Mouse (Mus musculus) left cerebral cortex, postnatal 4 days (tissue): ENCODE measurements around the gene Tdg. TPM values are rescaled to one million over a fixed set of nuclear protein-coding genes. Genes with fewer than 3 reads are reported as not detected.

Experiments
- DNase-seq: peaks from one replicate; pipeline ENCODE4 v3.0.0-alpha.2; 2022
- intact Hi-C: fragments of 180-260 bp; cut with DNase I; formaldehyde crosslinking; loops from one replicate; pipeline ENCODE4 v1.15.1; 2025
- total RNA-seq, 2 experiments: library from RNA; stranded (reverse); gene quantifications; 2 replicates each; pipeline ENCODE4 v1.2.3; 2021

Gene Tdg
- total RNA-seq, 2 experiments from 2014 or later = 97.7 to 101 TPM

DNA sequence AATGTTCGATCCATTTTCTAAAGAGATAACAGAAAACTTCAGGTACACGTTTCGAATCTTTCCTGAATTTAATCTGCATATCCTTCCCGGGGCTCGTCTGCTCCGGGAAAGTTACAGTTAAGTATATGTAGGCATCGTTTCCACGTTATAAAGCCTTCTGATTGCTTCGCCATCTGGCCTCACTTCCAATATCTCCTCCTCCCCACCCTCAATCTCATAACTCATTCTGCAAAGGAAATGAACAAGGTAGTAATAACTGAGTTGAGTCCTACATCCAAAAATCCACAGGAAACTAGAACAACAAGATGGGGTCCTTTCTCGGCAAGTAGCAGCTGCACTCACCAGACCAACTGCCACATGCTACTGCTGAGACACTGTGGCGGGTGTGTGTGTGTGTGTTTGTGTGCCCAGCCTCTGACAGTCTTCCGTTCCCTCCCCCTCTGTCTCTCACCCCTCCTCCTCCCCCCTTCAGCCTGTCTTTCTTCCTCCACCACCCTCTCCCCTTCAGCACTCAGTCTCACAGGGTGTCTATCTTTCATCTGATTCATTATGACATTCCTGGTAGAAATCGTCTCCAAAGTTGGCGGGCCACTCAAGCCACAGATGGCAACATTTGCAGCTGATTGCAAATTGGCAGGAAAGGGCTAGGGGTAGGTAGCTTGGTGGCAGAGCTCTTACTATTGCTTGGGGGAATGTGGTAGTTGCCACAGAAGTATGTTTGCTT, 32.8 kb downstream of the Tdg start:
- intact Hi-C loops = loop anchor here (10.0 kb wide), 1 partner anchor 92 kb away; no protein-coding TSS in a partner anchor
- peak; percentile 77 for DNase-seq

DNA sequence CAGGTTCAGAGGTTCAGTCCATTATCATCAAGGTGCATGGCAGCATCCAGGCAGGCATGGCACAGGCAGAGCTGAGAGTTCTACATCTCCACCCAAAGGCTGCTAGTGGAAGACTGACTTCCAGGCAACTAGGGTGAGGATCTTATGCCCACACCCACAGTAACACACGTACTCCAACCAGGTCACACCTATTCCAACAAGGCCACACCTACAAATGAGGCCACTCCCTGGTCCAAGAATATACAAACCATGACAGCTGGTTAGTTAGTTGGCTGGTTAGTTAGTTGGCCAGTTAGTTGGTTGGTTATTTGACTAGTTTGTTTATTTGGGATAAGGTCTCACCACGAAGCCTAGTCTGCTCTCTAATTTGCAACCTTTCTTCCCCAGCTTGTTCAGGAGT, 33.7 kb downstream of the Tdg start:
- DNase-seq = no peak
- intact Hi-C loops = loop anchor here (10.0 kb wide), 1 partner anchor 92 kb away; no protein-coding TSS in a partner anchor

DNA sequence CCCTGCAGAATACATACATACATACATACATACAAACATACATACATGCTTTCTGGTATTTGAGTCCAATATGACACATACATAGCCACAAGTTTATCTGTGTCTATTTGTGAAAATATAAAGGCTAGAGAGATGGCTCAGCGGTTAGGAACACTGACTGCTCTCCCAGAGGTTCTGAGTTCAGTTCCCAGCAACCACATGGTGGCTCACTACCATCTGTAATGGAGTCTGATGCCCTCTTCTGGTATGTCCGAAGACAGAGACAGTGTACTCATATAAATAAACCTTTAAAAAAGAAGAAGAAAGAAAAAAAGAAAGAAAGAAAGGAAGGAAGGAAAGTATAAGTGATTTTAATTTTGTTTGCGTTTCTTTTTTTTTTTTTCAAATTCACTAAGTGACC, 36.3 kb downstream of the Tdg start:
- no peak for DNase-seq
- intact Hi-C loops = loop anchor here (10.0 kb wide), 1 partner anchor 89 kb away; no protein-coding TSS in a partner anchor

DNA sequence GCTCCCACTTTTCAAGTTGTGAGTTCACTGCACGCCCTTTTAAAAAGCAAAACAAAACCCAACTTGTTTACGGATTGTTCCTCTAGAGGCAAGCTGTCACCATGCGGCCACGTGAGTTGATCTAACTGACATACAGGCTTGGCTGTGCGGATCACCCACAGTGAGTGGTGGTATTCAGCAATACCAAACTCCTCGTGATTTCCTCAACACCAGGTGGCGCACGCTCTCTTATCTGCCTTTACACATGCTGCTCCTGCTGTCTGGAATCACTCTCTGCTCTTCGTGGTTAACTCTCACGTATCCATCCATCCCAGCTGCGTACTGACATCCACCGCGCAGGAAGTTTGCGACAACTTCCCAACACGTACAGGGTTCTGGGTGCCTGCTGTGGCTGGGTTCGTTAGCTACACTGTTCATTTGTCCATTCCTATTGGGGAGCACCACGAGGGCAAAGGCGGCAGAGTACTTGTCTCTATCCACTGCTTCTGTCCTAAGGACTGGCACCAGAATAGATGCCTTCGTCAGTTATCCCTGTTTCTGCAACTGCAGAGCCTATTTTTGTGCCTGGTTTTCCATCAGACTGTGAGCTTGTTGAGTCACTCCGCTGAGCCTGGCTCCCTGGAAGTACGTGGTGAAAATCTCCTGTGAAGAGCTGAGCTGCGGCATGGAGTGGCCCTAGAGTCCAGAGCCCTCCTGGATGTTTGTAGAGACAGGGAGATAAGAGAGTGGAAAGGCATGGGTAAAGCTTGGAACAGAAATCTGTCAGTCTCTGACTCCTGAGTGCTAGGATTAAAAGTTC, 37.0 kb downstream of the Tdg start:
- intact Hi-C loops = loop anchor here (10.0 kb wide), 1 partner anchor 88 kb away; no protein-coding TSS in a partner anchor
- DNase-seq = peak; percentile 95

DNA sequence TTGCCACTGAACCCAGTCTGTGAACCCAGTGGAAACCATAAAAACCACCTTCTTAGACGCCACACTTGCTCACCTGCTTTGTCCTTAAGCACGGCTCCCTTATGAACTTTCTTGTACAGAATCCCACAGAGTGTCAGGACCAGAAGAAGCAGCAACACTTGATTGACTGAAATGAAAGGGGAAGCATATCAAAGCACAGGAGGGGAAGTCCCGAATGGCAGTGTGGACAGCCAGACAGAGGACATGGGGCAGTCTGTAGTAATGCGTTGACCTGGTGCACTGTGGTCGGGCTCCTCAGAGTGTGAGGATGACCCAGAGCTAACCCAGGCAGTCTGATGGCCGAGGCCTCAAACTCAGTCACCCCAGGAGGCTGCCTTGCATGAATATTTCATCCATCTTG, 40.6 kb downstream of the Tdg start:
- no peak for DNase-seq
- intact Hi-C loops = no loop called here

DNA sequence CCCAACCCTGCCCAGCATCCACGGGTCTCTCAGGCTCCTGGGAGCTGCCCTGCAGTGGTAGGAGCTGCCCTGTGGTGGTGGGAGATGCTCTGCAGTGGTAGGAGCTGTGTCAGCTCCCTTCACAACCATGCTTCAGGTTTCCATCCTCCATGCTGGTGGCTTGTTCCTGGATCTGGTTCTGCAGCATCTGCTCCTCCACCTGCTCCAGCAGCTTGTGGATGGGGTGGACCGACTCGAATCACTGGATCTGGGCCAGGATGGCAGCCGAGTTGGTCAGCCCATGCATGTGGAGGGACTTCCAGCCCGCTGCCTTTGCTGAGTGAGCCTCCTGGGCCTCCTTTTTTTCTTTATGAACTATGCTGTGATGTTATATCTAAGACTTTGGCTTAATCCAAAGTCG, 47.3 kb downstream of the Tdg start:
- intact Hi-C loops = no loop called here
- peak; percentile 92 for DNase-seq

DNA sequence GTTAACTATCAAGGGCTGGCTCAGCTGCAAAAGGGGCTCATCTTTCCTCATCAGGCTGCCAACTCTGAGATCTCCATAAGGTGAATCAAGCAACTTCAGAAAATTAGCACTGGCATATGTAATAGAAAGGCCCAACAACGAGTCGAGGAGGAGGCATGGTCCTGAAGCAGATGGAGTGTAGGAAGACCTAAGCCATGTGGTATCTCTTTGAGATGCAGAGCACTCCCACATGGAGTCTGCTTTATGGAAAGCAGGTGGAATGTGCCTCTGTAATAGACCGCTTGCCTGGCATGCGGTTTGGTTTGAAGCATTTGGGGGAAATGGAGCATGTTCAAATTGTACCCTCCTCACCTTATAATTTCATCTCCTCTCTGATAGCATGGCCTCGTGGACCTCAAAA, 51.1 kb downstream of the Tdg start:
- intact Hi-C loops = no loop called here
- no peak for DNase-seq

DNA sequence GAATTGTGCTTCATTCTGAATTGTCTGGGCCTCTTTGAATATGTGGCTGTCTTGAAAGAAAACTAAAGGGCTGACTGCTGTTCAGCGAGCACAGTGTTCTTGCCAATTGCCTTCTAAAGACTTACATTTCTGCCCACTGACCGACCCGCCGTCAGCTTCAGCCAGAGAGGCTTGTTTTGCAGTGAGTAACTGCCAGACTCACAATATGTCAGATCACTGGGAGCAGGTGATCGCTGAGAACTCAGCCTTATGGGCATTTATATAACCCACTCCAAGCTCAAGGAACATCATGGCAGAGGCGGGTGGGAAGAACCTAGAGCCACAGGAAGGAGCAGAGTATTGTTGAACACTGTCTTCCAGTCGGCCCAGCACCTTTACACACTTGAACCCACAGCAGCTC, 52.0 kb downstream of the Tdg start:
- no peak for DNase-seq
- intact Hi-C loops = no loop called here

DNA sequence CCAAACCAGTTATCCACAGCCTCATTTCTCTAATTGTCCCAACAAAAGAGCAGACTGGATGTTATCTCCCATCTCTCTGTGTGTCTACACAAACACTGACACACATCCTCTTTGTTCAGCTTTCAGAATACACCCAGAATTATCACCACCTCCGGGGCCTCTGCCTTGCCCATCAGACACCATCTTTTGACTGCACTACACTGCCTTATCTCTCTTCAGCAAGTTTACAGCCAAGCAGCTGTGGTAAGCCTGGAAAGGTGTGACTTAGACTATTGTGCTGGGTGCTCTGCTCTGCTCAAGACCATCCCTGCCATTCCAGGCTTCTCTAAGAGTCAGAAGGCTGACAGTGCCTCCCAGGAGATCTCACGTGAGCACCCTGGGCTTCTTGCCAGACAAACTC, 55.8 kb downstream of the Tdg start:
- no peak for DNase-seq
- intact Hi-C loops = no loop called here

DNA sequence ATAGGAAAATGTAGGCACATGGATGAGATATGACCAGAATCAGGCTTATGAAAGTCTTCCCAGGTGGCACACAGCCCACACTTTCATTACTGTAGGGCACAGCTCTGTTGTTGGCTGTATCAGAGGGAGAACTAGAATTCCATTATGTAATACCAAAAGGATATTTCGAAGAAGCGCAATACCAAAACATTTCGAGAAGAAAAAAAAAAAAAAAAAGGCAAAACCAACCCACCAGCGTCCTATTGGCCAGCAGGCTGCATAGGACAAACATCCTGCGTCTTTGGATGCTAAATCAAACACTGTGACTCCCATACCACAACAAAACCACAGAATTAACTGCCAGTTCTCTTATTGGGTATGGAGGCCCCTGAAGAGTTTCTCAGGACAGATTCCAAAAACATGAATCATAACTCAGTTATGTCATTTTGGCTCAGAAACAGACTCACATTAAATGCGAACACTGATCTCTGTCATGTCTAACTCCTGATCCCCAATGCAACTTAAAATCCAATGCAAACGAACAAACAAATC, 60.1 kb downstream of the Tdg start:
- intact Hi-C loops = no loop called here
- DNase-seq = no peak

DNA sequence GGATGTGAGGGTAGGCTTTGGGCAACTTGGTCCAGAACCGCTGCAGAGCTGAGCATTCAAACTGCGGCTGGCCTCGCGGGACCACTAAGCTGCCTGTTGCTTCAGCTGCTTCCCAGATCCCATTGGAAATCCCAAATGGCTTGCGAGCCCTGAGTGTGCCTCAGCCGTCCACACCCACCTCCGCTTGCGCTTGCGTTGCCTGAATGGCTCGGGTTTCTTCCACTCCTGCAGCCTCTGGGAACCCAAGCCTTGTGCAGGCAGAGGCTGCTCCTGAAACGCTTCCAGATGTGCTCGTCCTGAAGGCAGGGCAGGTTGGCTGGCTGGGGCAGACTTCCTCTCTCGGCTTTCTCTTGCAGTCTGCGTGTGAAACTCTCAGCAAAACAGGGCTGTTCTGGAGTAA, 60.9 kb downstream of the Tdg start, which contains the start of gene Glt8d2:
Gene Glt8d2, minus strand, starts transcription at position 157 of the 400 bp plus-strand sequence.
- peak; percentile 11 for DNase-seq
- intact Hi-C loops = no loop called here

DNA sequence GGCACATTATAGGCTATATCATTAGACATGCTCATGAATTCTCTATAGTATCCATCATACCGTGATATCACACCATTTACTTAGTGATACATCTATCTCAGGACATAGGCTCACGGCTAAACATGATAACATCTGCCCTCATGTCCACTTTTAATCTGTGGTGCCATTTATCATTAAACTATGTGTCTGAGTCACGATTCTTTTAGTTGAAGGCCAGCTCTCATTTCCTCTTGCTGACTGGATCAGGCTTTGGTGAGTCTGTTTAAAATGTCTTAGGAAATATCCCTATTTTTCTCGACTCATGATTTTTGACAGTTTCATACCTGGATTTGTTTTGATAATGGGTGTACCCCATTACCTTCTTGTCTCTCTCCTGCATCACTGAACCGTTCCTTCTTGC, 66.3 kb downstream of the Tdg start, which contains the start of gene Hcfc2:
Gene Hcfc2, plus strand, starts transcription at position 205 of the 400 bp plus-strand sequence.
- intact Hi-C loops = no loop called here
- DNase-seq = no peak

DNA sequence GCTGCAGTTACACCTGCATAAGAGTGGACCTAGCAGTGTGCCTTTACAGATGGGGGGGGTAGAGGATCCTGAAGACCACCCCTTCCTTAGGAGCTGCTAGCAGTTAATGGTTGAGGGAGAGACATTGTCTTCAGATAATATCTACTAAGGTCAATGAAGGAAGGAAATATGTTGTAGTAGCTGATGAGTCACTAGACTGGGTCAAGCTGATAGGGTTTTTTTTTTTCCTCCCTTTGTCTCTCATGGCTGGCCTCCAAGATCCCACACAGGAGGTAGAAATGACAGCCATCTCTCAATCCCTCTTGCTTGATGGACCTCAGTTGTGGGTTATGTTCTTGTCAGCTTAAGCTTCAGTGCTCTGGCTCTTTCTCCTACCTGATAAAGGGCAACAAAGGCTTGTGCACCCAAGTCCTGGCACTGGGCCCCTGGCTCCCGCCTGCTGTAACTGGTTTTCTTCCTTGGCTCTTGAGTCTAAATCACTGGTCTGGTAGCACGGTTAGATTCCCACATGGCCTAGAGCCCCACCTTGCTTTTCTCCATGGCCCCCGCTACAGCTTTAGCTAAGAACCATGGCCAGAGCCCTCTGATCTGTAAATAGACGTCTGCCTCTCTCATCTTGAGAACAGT, 66.9 kb downstream of the Tdg start:
- peak; percentile 21 for DNase-seq
- intact Hi-C loops = no loop called here

DNA sequence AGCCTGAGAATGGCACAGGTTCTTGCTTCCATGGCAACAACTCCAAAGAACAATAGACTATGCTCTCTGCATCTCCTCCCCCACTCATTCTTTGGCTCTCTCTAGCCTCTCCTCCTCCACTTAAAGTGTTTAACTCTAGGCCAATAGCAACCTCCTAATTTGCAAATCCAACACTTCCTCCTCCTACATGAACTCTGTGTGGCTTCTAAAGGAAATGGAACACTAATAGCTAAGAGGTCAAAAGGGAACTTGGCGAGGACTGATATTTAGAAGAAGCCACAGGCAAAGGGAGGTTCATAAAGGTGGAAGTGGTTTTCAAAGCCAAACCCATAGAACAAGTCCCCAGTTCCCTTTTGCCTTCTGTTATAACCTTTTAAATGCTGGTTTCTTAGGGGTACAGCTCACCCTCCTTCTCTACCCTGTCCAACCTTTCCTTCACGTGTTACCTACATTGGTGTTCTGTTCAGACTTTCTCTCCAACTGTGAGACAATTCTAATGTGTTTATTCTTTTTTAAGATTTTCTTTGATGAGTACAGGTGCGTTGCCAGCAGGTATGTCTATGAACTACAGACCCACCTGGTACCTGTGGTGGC, 67.8 kb downstream of the Tdg start:
- intact Hi-C loops = no loop called here

DNA sequence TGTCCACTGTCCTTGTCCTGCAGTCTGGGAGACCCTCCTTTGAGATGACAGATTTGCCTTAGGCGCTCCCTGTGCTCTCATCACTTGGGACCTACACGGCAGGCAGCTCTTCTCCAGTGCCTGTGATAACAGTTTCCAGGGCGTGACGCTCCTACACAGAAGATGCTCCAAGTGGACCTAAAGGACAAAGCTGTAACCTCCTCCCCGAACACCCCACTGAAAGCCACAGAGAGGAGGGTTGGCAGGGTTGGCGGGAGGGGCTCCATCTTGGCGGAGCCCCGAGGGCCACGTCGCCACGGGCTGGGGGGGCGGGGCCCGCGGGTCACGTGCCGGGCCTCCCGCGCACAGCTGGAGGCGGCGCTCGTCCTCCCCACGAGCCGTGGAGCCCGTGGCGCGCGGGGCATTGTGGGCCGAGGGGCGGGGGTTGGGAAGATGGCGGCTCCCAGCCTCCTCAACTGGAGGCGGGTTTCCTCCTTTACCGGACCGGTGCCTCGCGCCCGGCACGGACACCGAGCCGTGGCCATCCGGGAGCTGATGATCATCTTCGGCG, 69.2 kb downstream of the Tdg start:
- intact Hi-C loops = no loop called here
- DNase-seq = peak; percentile 92

More for the DNA sequence above, 67.8 kb downstream of the Tdg start:
- DNase-seq = no peak

DNA sequence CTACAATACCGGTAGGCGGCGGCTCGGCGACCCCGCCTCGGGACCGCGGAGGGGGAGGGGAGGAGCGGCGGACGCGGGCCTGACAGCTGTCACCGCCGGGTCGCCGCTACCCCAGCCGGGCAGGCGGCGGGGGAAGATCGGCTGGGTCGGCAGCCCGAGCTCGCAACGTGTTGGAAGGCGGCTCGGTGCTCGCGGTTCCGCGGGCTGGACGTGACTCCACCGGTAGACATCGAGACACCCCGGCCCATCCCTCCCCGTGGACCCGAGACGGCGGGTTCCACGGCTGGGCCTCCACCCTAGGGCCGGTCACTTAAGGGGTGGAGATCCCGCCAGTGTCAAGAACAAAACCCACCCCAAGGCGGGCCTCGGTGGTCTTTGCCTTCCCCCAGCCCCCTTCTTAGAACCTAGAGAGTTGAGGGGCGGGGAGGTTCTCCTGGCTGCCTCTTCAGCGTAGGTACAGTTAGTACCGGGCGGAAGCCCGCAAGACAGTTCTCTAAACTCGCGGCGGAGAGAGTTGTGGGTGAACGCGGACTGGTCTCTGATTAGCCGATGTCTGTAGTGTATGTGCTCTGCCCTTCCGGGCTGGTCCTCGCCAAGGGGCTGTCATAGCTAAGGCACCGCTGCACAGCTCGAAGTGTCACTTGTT, 69.8 kb downstream of the Tdg start:
- DNase-seq = peak; percentile 17
- intact Hi-C loops = no loop called here
